Mouse (Mus musculus) ES-E14 (cell line): Measurements from ENCODE around the gene Tex22. TPM values are rescaled to one million over a fixed set of nuclear protein-coding genes. Genes with fewer than 3 reads are reported as not detected.

Experiments used
- DNase-seq: peaks from one replicate; pipeline ENCODE4 v3.0.0-alpha.2; 2013; ENCODE audit warnings: low read depth, low spot score
- H3K27ac ChIP-seq: 2 replicates; pipeline ENCODE4 v1.5.1; 2012; ENCODE audit warnings: low read depth, mild to moderate bottlenecking, low read length, moderate library complexity, mixed read lengths; ENCODE audit not compliant: poor library complexity, insufficient read depth, severe bottlenecking
- H3K36me3 ChIP-seq: 2 replicates; pipeline ENCODE4 v1.6.1; 2012; ENCODE audit warnings: mild to moderate bottlenecking, low read length, moderate library complexity, mixed read lengths; ENCODE audit not compliant: control insufficient read depth, poor library complexity, insufficient read depth, severe bottlenecking
- H3K4me1 ChIP-seq, 2 experiments: fragments of 150-350 bp in 1 of 2; sonication (generic) in 1 of 2; 2 replicates each; pipeline ENCODE4 v1.6.1; 2012; ENCODE audit warnings: low read length in 2 of 2, mild to moderate bottlenecking in 1 of 2, mixed read lengths in 1 of 2; ENCODE audit not compliant: control insufficient read depth in 2 of 2, insufficient read depth in 2 of 2, poor library complexity in 1 of 2
- H3K4me3 ChIP-seq, 2 experiments: fragments of 150-350 bp in 1 of 2; sonication (generic) in 1 of 2; 2 replicates each; pipeline ENCODE4 v1.5.1; 2012; ENCODE audit warnings: low read length in 2 of 2, low read depth in 1 of 2, mild to moderate bottlenecking in 1 of 2, mixed read lengths in 1 of 2; ENCODE audit not compliant: insufficient read depth in 1 of 2, poor library complexity in 1 of 2, severe bottlenecking in 1 of 2
- H3K9ac ChIP-seq: 2 replicates; pipeline ENCODE4 v1.6.1; 2012; ENCODE audit warnings: low read depth, mild to moderate bottlenecking, low read length, mixed read lengths; ENCODE audit not compliant: poor library complexity, insufficient read depth, severe bottlenecking
- H3K9me3 ChIP-seq: fragments of 150-350 bp; sonication (generic); 2 replicates; pipeline ENCODE4 v1.6.1; 2012; ENCODE audit warnings: low read depth, mild to moderate bottlenecking, low read length; ENCODE audit not compliant: control insufficient read depth, insufficient read depth
- CHD2 ChIP-seq: IDR thresholded peaks from 2 replicates; pipeline ENCODE4 v1.6.1; 2014; ENCODE audit warnings: mild to moderate bottlenecking, low read depth, low read length, inconsistent platforms
- HCFC1 ChIP-seq: IDR thresholded peaks from 2 replicates; pipeline ENCODE4 v1.6.1; 2012; ENCODE audit warnings: low read length, inconsistent platforms, borderline replicate concordance; ENCODE audit not compliant: insufficient read depth
- MAFK ChIP-seq: IDR thresholded peaks from 2 replicates; pipeline ENCODE4 v1.6.1; 2014; ENCODE audit warnings: mild to moderate bottlenecking, low read depth, low read length, inconsistent platforms; ENCODE audit not compliant: insufficient read depth
- ZC3H11A ChIP-seq: IDR thresholded peaks from 2 replicates; pipeline ENCODE4 v1.6.1; 2012; ENCODE audit warnings: low read depth, mild to moderate bottlenecking, inconsistent platforms, low read length, borderline replicate concordance
- ZNF384 ChIP-seq: IDR thresholded peaks from 2 replicates; pipeline ENCODE4 v1.6.1; 2012; ENCODE audit warnings: low read depth, low read length, inconsistent platforms
- in situ Hi-C, 2 experiments: fragments of 600-800 bp; cut with MboI; formaldehyde crosslinking; loops; one replicate each; pipeline ENCODE4 v1.15.1; 2025; ENCODE audit warnings: low sequenced_read_pairs in 2 of 2, inconsistent platforms in 1 of 2; ENCODE audit not compliant: unreplicated experiment in 2 of 2
- total RNA-seq: library from RNA; depleted of rRNA; stranded (reverse); fragments of 300-350 nt; gene quantifications from 2 replicates; pipeline ENCODE4 v1.2.3, GENCODE M21; 2012

Gene Tex22
- total RNA-seq, 1 experiment = 0.22 TPM

- no peak overlapping the region for H3K9ac ChIP-seq
- no peak overlapping the region for H3K27ac ChIP-seq
- no peaks in the 10 kb centered on the region for H3K9me3 ChIP-seq
- H3K4me3 ChIP-seq = no peak overlapping the region
- TF ChIP-seq ZNF384 (no peak), ZC3H11A (no peak), MAFK (no peak), HCFC1 (no peak), CHD2 (no peak)
- DNase-seq = no peak
- H3K36me3 ChIP-seq = peaks cover 16% of the 10 kb centered on the region; the same call in 1 of the 2 replicates
- in situ Hi-C loops = no loop called here
- peaks cover 0 to 19% of the 10 kb centered on the region in 2 experiments; a peak in 2 of 4 replicates for H3K4me1 ChIP-seq
These were observed 2.5 kb upstream of the Tex22 start for GRCm38 (mm10) chr12:113071827-113072226.

- peak overlapping the region; percentile 73; the same call in 1 of the 2 replicates for H3K9ac ChIP-seq
- no peak for TF ChIP-seq ZC3H11A
- no peak for TF ChIP-seq HCFC1
- no peak for TF ChIP-seq CHD2
- TF ChIP-seq MAFK = no peak
- no peak for TF ChIP-seq ZNF384
- H3K36me3 ChIP-seq = peaks cover 16% of the 10 kb centered on the region; the same call in 1 of the 2 replicates
These were observed 628 bp upstream of the Tex22 start for GRCm38 (mm10) chr12:113073420-113074328.

GRCm38 (mm10) chr12:113075063-113075454 is 757 bp downstream of the Tex22 start:
- Histone ChIP-seq H3K36me3 (peaks cover 11% of the 10 kb centered on the region; the same call in 1 of the 2 replicates), H3K27ac (no peak overlapping the region), H3K4me1 (peaks cover 0 to 19% of the 10 kb centered on the region in 2 experiments; a peak in 2 of 4 replicates), H3K9me3 (no peaks in the 10 kb centered on the region), H3K4me3 (peak overlapping the region; percentile 60 to 77), H3K9ac (peak overlapping the region; percentile 66; the same call in 1 of the 2 replicates)
- TF ChIP-seq HCFC1 = peak; percentile 50; the same call in 1 of the 2 replicates
- TF ChIP-seq CHD2 = no peak
- TF ChIP-seq ZNF384 = no peak
- TF ChIP-seq MAFK = no peak
- peak; percentile 86 for DNase-seq
- in situ Hi-C loops = no loop called here

More at GRCm38 (mm10) chr12:113073420-113074328, 628 bp upstream of the Tex22 start:
- Histone ChIP-seq H3K27ac (no peak overlapping the region; the same call in 1 of the 2 replicates), H3K4me1 (peaks cover 0 to 19% of the 10 kb centered on the region in 2 experiments; a peak in 2 of 4 replicates), H3K9me3 (no peaks in the 10 kb centered on the region), H3K4me3 (peak overlapping the region; percentile 60 to 77)
- in situ Hi-C loops = no loop called here
- no peak for DNase-seq

GRCm38 (mm10) chr12:113075486-113075885 is 1.2 kb downstream of the Tex22 start:
- H3K36me3 ChIP-seq = peaks cover 6% of the 10 kb centered on the region; the same call in 1 of the 2 replicates
- no peak overlapping the region for H3K9ac ChIP-seq
- peaks cover 0 to 19% of the 10 kb centered on the region in 2 experiments; a peak in 2 of 4 replicates for H3K4me1 ChIP-seq
- in situ Hi-C loops = no loop called here
- H3K27ac ChIP-seq = no peak overlapping the region
- no peak for DNase-seq
- no peaks in the 10 kb centered on the region for H3K9me3 ChIP-seq
- TF ChIP-seq ZNF384 (no peak), ZC3H11A (no peak), HCFC1 (no peak), MAFK (no peak), CHD2 (no peak)
- no peak overlapping the region for H3K4me3 ChIP-seq
